Mouse (Mus musculus) limb, embryonic 12.5 days (tissue): ENCODE data around the gene Dspp. TPM values are rescaled to one million over a fixed set of nuclear protein-coding genes. Genes with fewer than 3 reads are reported as not detected.

Experiments used
- ATAC-seq: fragments of 200-750 bp; cut with Nextera tagmentation; 2 replicates; pipeline ENCODE4 v1.8.0; 2017; ENCODE audit warnings: low read depth, moderate TSS enrichment; ENCODE audit not compliant: insufficient number of reproducible peaks, insufficient read depth, low FRiP score, low TSS enrichment
- H3K27ac ChIP-seq: fragments of 300-500 bp; sonication (generic); 2 replicates; pipeline ENCODE4 v1.5.1; 2016; ENCODE audit warnings: mild to moderate bottlenecking, moderate library complexity
- H3K27me3 ChIP-seq: fragments of 300-500 bp; sonication (generic); 2 replicates; pipeline ENCODE4 v1.6.1; 2016; ENCODE audit warnings: mild to moderate bottlenecking, moderate library complexity
- H3K36me3 ChIP-seq: fragments of 300-500 bp; sonication (generic); 2 replicates; pipeline ENCODE4 v1.6.1; 2016; ENCODE audit warnings: mild to moderate bottlenecking, moderate library complexity
- H3K4me1 ChIP-seq: fragments of 300-500 bp; sonication (generic); replicated peaks from 2 replicates; pipeline ENCODE4 v1.6.1; 2016
- H3K4me2 ChIP-seq: fragments of 300-500 bp; sonication (generic); 2 replicates; pipeline ENCODE4 v1.6.1; 2016; ENCODE audit warnings: mild to moderate bottlenecking, moderate library complexity
- H3K4me3 ChIP-seq: fragments of 300-500 bp; sonication (generic); replicated peaks from 2 replicates; pipeline ENCODE4 v1.5.1; 2016; ENCODE audit warnings: mild to moderate bottlenecking
- H3K9ac ChIP-seq: fragments of 300-500 bp; sonication (generic); replicated peaks from 2 replicates; pipeline ENCODE4 v1.6.1; 2016; ENCODE audit warnings: mild to moderate bottlenecking, moderate library complexity
- H3K9me3 ChIP-seq: fragments of 300-500 bp; sonication (generic); 2 replicates; pipeline ENCODE4 v1.6.1; 2016; ENCODE audit warnings: mild to moderate bottlenecking, moderate library complexity
- WGBS: fragments of 180-500 bp; shearing (Covaris S2); methylation state at CpG from one replicate; pipeline ENCODE4 v1.1.7; 2016; 5-methylcytosine and 5-hydroxymethylcytosine counted together
- polyA plus RNA-seq: library from polyadenylated mRNA; unstranded; fragments of >200 nt; fragmentation: Nextera tagmentation; extraction: Ambion mirVana; gene quantifications from 2 replicates; pipeline ENCODE4 v1.2.1, GENCODE M21; 2016

Gene Dspp
- polyA plus RNA-seq, 1 experiment from 2014 or later = not detected

DNA sequence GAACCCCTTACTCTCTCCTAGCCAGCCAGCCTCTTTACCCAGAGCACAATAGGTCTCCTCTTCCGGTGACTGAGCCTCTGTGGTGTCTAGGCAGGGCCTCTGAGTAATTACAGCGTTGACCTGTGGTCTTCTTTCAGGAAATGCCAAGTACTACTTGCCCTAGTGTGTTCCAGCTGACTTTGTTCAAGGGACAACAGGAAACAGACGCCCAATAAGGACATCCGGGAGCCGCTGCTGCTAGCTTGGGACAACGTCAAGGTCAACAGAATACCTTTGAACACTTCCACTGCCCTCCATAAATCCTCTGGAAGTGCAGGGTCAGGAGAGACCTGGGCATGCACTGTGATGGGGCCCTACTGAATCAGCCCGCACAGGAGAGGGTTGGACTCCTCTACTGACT, 21.2 kb upstream of the Dspp start:
- H3K4me1 ChIP-seq = no peaks in the 10 kb centered on the region
- no peaks in the 10 kb centered on the region; the same call in 1 of the 2 replicates for H3K9me3 ChIP-seq
- H3K36me3 ChIP-seq = no peaks in the 10 kb centered on the region
- no peak overlapping the region for H3K27ac ChIP-seq
- no peak overlapping the region for H3K4me3 ChIP-seq
- WGBS = 55% methylated on average over 7 of the region's 7 CpGs
- no peak overlapping the region for H3K9ac ChIP-seq
- no peak for ATAC-seq
- H3K27me3 ChIP-seq = no peaks in the 10 kb centered on the region
- no peak overlapping the region for H3K4me2 ChIP-seq

DNA sequence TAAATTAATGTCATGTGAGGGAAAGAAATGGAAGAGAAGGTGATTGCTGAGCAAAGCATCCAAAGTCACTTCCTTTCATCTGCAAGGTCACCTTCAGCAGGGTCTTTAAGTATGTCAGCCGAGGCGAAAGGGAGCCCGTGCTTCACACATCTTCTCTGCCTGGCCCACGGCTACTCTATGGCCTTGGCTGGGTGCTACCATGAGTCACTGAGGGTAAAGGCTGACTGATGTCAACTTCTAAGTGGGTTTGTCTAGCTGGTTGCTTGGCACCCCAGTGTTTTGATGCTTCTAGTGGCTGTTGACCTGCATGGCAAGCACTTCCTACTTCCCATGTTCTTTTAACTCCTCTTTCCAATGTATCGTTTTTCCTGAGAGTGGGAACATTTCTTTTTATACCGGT, 20.3 kb upstream of the Dspp start:
- H3K4me3 ChIP-seq = no peak overlapping the region
- H3K9me3 ChIP-seq = no peaks in the 10 kb centered on the region; the same call in 1 of the 2 replicates
- no peaks in the 10 kb centered on the region for H3K4me1 ChIP-seq
- 93% methylated on average over 6 of the region's 6 CpGs for WGBS
- no peak overlapping the region for H3K27ac ChIP-seq
- H3K4me2 ChIP-seq = no peak overlapping the region
- no peak for ATAC-seq
- no peaks in the 10 kb centered on the region for H3K27me3 ChIP-seq
- H3K36me3 ChIP-seq = no peaks in the 10 kb centered on the region
- H3K9ac ChIP-seq = no peak overlapping the region

DNA sequence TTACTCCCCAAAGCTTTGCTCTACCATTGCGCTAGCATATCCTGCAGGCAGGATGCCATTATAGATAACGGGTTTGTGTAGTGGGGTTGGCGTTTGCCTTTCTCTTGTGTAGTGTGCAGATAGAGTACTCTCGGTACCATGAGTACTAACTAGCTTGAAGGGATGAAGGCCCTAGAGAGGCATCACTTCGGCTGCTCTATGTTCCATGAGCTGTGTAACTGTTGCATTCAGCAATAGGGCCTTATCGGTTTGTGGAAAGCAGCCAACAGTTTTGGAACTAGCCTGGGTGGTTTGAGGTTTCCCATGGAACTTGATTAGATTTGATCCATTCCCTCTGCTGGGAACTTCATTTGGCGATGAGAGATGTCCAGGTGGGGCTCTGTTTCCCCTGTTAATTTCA, 12.8 kb upstream of the Dspp start:
- no peaks in the 10 kb centered on the region for H3K9me3 ChIP-seq
- no peak overlapping the region for H3K4me3 ChIP-seq
- no peaks in the 10 kb centered on the region for H3K4me1 ChIP-seq
- no peaks in the 10 kb centered on the region for H3K36me3 ChIP-seq
- H3K27ac ChIP-seq = no peak overlapping the region
- H3K4me2 ChIP-seq = no peak overlapping the region
- H3K27me3 ChIP-seq = no peaks in the 10 kb centered on the region
- H3K9ac ChIP-seq = no peak overlapping the region
- 92% methylated on average over 7 of the region's 7 CpGs for WGBS
- ATAC-seq = no peak

DNA sequence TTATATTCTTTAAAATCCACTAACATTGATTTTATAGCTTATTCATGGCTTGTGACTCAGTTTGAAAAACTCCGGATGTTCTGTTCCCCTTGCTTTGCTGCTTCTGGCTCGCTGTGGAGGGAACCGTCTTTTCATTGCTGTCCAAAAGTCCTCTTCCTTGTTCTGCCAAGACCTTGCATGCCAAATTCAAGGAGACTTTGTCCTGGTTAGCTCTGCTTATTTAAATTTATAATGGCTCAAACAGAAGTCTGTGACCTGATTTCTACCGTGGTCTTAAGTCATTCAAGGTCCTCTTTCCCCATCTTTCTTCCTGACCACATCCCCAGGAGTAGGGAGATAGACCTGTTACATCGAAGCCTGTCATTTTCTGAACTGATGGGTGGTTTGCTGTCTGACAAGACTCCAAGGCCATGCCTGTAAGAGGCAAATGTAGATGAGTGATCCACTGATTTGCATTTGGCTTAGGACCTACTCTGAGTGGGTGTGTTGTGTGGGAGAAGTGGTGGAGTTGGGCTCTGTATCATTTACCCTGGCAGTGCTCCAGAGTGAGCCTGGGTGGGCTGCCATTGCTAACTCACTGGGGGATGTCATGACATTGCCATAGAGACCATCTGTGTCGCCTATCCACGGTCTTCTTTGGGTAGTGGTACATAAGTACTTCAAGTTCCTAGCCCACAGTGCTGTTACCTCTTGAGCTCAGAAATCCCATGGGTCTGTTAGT, 12.0 kb upstream of the Dspp start:
- WGBS = 87% methylated on average over 7 of the region's 7 CpGs
- H3K36me3 ChIP-seq = no peaks in the 10 kb centered on the region
- no peaks in the 10 kb centered on the region for H3K27me3 ChIP-seq
- H3K27ac ChIP-seq = no peak overlapping the region
- no peak for ATAC-seq
- no peak overlapping the region for H3K4me3 ChIP-seq
- H3K9ac ChIP-seq = no peak overlapping the region
- H3K9me3 ChIP-seq = no peaks in the 10 kb centered on the region
- H3K4me2 ChIP-seq = no peak overlapping the region
- H3K4me1 ChIP-seq = no peaks in the 10 kb centered on the region

DNA sequence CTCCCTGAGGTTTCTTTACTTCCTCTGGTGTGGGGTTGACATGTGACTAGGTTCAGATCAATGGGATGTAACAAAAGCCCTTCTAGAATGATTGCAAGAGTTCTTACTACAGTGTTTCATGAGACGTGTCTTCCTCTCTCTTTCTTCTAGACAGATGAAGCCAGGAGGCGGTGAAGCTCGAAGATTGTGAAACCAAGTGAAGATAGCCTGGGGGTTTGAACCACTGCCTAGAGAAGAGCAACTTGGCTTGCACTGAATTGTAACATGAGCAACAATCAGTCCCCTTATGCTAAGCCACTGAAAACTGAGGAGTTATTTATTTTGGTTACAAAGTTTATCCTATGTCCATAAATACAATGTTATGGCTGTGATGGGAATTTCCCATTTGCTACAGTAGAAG, 9.9 kb upstream of the Dspp start:
- no peak overlapping the region for H3K9ac ChIP-seq
- H3K27me3 ChIP-seq = no peaks in the 10 kb centered on the region
- H3K4me1 ChIP-seq = no peaks in the 10 kb centered on the region
- no peaks in the 10 kb centered on the region for H3K9me3 ChIP-seq
- no peaks in the 10 kb centered on the region for H3K36me3 ChIP-seq
- ATAC-seq = no peak
- no peak overlapping the region for H3K27ac ChIP-seq
- no peak overlapping the region for H3K4me3 ChIP-seq
- H3K4me2 ChIP-seq = no peak overlapping the region
- WGBS = 93% methylated on average over 3 of the region's 3 CpGs

DNA sequence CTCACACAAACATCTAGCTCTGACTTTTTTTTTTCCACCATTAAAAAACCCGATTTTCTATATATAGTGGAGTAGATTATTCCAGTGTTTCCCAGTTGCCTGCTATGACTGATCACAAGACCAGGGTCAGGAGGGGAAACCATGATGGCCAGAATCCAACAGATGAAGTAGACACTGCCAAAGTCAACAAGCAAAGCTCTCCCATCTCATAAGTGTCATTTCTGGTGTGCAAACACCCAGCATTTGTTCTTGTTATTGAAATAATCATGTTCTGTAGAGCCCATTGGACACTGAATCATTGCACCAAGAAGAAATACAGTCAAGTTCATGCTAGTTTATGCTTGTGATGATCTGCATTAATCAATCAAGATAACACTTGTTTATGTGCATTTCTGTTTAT, 9.1 kb upstream of the Dspp start:
- H3K4me3 ChIP-seq = no peak overlapping the region
- no peak overlapping the region for H3K27ac ChIP-seq
- H3K9ac ChIP-seq = no peak overlapping the region
- 78% methylated on average over 1 of the region's 1 CpGs for WGBS
- no peaks in the 10 kb centered on the region for H3K4me1 ChIP-seq
- H3K36me3 ChIP-seq = no peaks in the 10 kb centered on the region
- H3K4me2 ChIP-seq = no peak overlapping the region
- no peaks in the 10 kb centered on the region for H3K9me3 ChIP-seq
- no peaks in the 10 kb centered on the region for H3K27me3 ChIP-seq
- no peak for ATAC-seq

GRCm38 (mm10) chr5:104163536-104163935, 7.0 kb upstream of the Dspp start:
- Histone ChIP-seq H3K9ac (no peak overlapping the region), H3K36me3 (no peaks in the 10 kb centered on the region), H3K27ac (no peak overlapping the region), H3K27me3 (no peaks in the 10 kb centered on the region), H3K9me3 (no peaks in the 10 kb centered on the region), H3K4me3 (no peak overlapping the region), H3K4me1 (no peaks in the 10 kb centered on the region), H3K4me2 (no peak overlapping the region)
- 37% methylated on average over 4 of the region's 4 CpGs for WGBS
- ATAC-seq = no peak

GRCm38 (mm10) chr5:104173094-104173493, 2.6 kb downstream of the Dspp start:
- WGBS = 91% methylated on average over 6 of the region's 6 CpGs
- H3K4me2 ChIP-seq = no peak overlapping the region
- ATAC-seq = no peak
- no peak overlapping the region for H3K9ac ChIP-seq
- H3K27ac ChIP-seq = no peak overlapping the region
- no peaks in the 10 kb centered on the region for H3K9me3 ChIP-seq
- H3K4me1 ChIP-seq = no peaks in the 10 kb centered on the region
- H3K36me3 ChIP-seq = no peaks in the 10 kb centered on the region
- no peaks in the 10 kb centered on the region for H3K27me3 ChIP-seq
- H3K4me3 ChIP-seq = no peak overlapping the region

DNA sequence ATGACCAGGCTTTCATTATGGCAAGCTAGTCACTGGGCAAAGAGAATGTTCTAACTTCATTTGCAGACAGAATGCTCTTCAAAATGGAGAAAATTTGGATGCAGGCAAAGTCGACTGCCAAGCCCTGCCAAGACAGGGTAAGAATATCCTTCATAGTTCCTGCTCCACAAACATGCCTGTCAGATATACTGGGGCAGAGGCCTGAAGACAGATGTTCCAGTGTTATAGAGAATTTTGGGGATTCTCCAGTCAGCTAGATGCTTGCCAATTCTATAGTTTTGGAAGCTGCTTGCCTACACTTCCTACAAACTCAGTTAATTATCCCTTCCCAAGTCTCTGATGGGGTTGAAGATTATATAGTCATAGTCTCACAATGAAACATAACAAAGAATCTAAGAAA, 13.2 kb downstream of the Dspp start:
- no peaks in the 10 kb centered on the region for H3K36me3 ChIP-seq
- no peaks in the 10 kb centered on the region for H3K27me3 ChIP-seq
- H3K9me3 ChIP-seq = peaks cover 18% of the 10 kb centered on the region
- no peak for ATAC-seq
- no peak overlapping the region for H3K9ac ChIP-seq
- whole genome bisulfite sequencing = 87% methylated on average over 1 of the region's 1 CpGs
- H3K4me2 ChIP-seq = no peak overlapping the region
- H3K27ac ChIP-seq = no peak overlapping the region
- H3K4me1 ChIP-seq = no peaks in the 10 kb centered on the region
- no peak overlapping the region for H3K4me3 ChIP-seq

DNA sequence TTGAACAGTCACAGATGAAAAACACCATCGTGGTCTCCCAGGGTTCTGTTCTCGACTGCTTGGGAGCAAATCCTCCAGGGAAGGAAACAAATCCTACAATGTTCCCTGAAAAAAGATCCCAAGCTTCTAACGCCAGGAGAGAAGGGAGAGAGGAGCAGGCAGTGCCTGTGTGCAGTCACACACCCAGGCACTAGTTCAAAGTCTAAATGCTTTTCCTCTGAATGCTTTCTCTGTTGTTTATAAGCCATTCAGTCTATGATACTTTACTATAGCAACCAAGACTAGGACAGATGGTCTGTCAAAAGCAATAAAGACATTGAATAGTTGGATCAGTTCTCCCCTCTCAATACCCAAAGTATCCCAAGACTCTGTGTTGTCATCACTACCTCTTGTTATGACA, 16.8 kb downstream of the Dspp start:
- WGBS = 84% methylated on average over 3 of the region's 3 CpGs
- no peaks in the 10 kb centered on the region for H3K36me3 ChIP-seq
- no peak overlapping the region for H3K9ac ChIP-seq
- H3K27me3 ChIP-seq = no peaks in the 10 kb centered on the region
- no peak for ATAC-seq
- peaks cover 7% of the 10 kb centered on the region; the same call in 1 of the 2 replicates for H3K9me3 ChIP-seq
- no peak overlapping the region for H3K4me2 ChIP-seq
- H3K27ac ChIP-seq = no peak overlapping the region
- no peaks in the 10 kb centered on the region for H3K4me1 ChIP-seq
- no peak overlapping the region for H3K4me3 ChIP-seq

GRCm38 (mm10) chr5:104195086-104195485, 24.6 kb downstream of the Dspp start:
- H3K4me2 ChIP-seq = no peak overlapping the region
- no peaks in the 10 kb centered on the region for H3K36me3 ChIP-seq
- peaks cover 2% of the 10 kb centered on the region; the same call in 1 of the 2 replicates for H3K9me3 ChIP-seq
- H3K27me3 ChIP-seq = no peaks in the 10 kb centered on the region
- 100% methylated on average over 1 of the region's 1 CpGs for WGBS
- no peak overlapping the region for H3K4me3 ChIP-seq
- no peak for ATAC-seq
- no peaks in the 10 kb centered on the region for H3K4me1 ChIP-seq
- no peak overlapping the region for H3K9ac ChIP-seq
- no peak overlapping the region for H3K27ac ChIP-seq
